Mouse (Mus musculus) midbrain, embryonic 15.5 days (tissue): ENCODE measurements around the gene Plekhg1. TPM values are rescaled to one million over a fixed set of nuclear protein-coding genes. Genes with fewer than 3 reads are reported as not detected.

Experiments used
- ATAC-seq: fragments of 200-750 bp; cut with Nextera tagmentation; replicated peaks from 2 replicates; pipeline ENCODE4 v1.8.0; 2017; ENCODE audit warnings: moderate TSS enrichment
- H3K27ac ChIP-seq: fragments of 300-500 bp; sonication (generic); 2 replicates; pipeline ENCODE4 v1.5.1; 2015; ENCODE audit warnings: mild to moderate bottlenecking, inconsistent platforms
- H3K27me3 ChIP-seq: fragments of 300-500 bp; sonication (generic); replicated peaks from 2 replicates; pipeline ENCODE4 v1.6.1; 2015; ENCODE audit warnings: inconsistent platforms
- H3K36me3 ChIP-seq: fragments of 300-500 bp; sonication (generic); replicated peaks from 2 replicates; pipeline ENCODE4 v1.6.1; 2015; ENCODE audit warnings: inconsistent platforms
- H3K4me1 ChIP-seq: fragments of 300-500 bp; sonication (generic); 2 replicates; pipeline ENCODE4 v1.6.1; 2015; ENCODE audit warnings: inconsistent platforms
- H3K4me2 ChIP-seq: fragments of 300-500 bp; sonication (generic); 2 replicates; pipeline ENCODE4 v1.6.1; 2015; ENCODE audit warnings: inconsistent platforms, mild to moderate bottlenecking, moderate library complexity
- H3K4me3 ChIP-seq: fragments of 300-500 bp; sonication (generic); 2 replicates; pipeline ENCODE4 v1.5.1; 2015; ENCODE audit warnings: mild to moderate bottlenecking, inconsistent platforms
- H3K9ac ChIP-seq: fragments of 300-500 bp; sonication (generic); 2 replicates; pipeline ENCODE4 v1.6.1; 2015; ENCODE audit warnings: mild to moderate bottlenecking, inconsistent platforms
- H3K9me3 ChIP-seq: fragments of 300-500 bp; sonication (generic); 2 replicates; pipeline ENCODE4 v1.6.1; 2016; ENCODE audit warnings: inconsistent platforms
- WGBS: fragments of 180-500 bp; shearing (Covaris S2); methylation state at CpG from one replicate; pipeline ENCODE4 v1.1.7; 2015; ENCODE audit warnings: mixed read lengths; 5-methylcytosine and 5-hydroxymethylcytosine counted together
- polyA plus RNA-seq: library from polyadenylated mRNA; unstranded; fragments of >200 nt; fragmentation: Nextera tagmentation; extraction: Ambion mirVana; gene quantifications from 2 replicates; pipeline ENCODE4 v1.2.1, GENCODE M21; 2015

Plekhg1 gene
- polyA plus RNA-seq, 1 experiment from 2014 or later, result 8.0 TPM

- no peaks in the 10 kb centered on the region for H3K9me3 ChIP-seq
- ATAC-seq, result no peak
- 94% methylated on average over 22 of the region's 22 CpGs for WGBS
- H3K4me1 ChIP-seq, result no peaks in the 10 kb centered on the region
- no peak overlapping the region for H3K4me3 ChIP-seq
- H3K9ac ChIP-seq, result no peak overlapping the region
- no peak overlapping the region for H3K4me2 ChIP-seq
- H3K27me3 ChIP-seq, result no peaks in the 10 kb centered on the region
- no peak overlapping the region for H3K27ac ChIP-seq
- no peaks in the 10 kb centered on the region for H3K36me3 ChIP-seq
Observed at GRCm38 (mm10) chr10:3956471-3956870, 216.3 kb downstream of the Plekhg1 start.

GRCm38 (mm10) chr10:3958591-3958990, 218.4 kb downstream of the Plekhg1 start:
- WGBS, result 81% methylated on average over 5 of the region's 5 CpGs
- Histone ChIP-seq H3K9ac (no peak overlapping the region), H3K9me3 (no peaks in the 10 kb centered on the region), H3K27ac (no peak overlapping the region), H3K4me2 (no peak overlapping the region), H3K27me3 (no peaks in the 10 kb centered on the region), H3K4me3 (no peak overlapping the region), H3K36me3 (no peaks in the 10 kb centered on the region), H3K4me1 (no peaks in the 10 kb centered on the region)
- ATAC-seq, result no peak

- no peak for ATAC-seq
- 77% methylated on average over 3 of the region's 3 CpGs for WGBS
Observed at GRCm38 (mm10) chr10:3969026-3969425, 228.9 kb downstream of the Plekhg1 start.

GRCm38 (mm10) chr10:3972237-3972636, 232.1 kb downstream of the Plekhg1 start:
- no peaks in the 10 kb centered on the region for H3K9me3 ChIP-seq
- WGBS, result 89% methylated on average over 9 of the region's 9 CpGs
- H3K27me3 ChIP-seq, result no peaks in the 10 kb centered on the region
- H3K4me2 ChIP-seq, result peak overlapping the region; percentile 85
- H3K4me3 ChIP-seq, result no peak overlapping the region
- H3K27ac ChIP-seq, result no peak overlapping the region
- no peaks in the 10 kb centered on the region for H3K36me3 ChIP-seq
- H3K9ac ChIP-seq, result no peak overlapping the region
- no peak for ATAC-seq
- no peaks in the 10 kb centered on the region for H3K4me1 ChIP-seq

More at GRCm38 (mm10) chr10:3969026-3969425, 228.9 kb downstream of the Plekhg1 start:
- Histone ChIP-seq H3K9me3 (no peaks in the 10 kb centered on the region), H3K4me1 (no peaks in the 10 kb centered on the region), H3K4me3 (no peak overlapping the region), H3K36me3 (no peaks in the 10 kb centered on the region), H3K27me3 (no peaks in the 10 kb centered on the region), H3K9ac (no peak overlapping the region), H3K4me2 (no peak overlapping the region), H3K27ac (no peak overlapping the region)

- Histone ChIP-seq H3K36me3 (no peaks in the 10 kb centered on the region), H3K27me3 (no peaks in the 10 kb centered on the region), H3K9ac (peak within 1 kb of the TSS; percentile 64), H3K4me1 (no peaks in the 10 kb centered on the region), H3K27ac (peak within 1 kb of the TSS; percentile 81), H3K4me3 (peak within 1 kb of the TSS; percentile 59), H3K9me3 (no peaks in the 10 kb centered on the region), H3K4me2 (peak within 1 kb of the TSS; percentile 85)
- ATAC-seq, result peak; percentile 89
- WGBS, result under 1% methylated on average over 38 of the region's 40 CpGs
Observed at GRCm38 (mm10) chr10:3972981-3973588, 232.9 kb downstream of the Plekhg1 start, which contains the start of gene Mthfd1l. Gene Mthfd1l, plus strand, starts transcription at chr10:3973118.

GRCm38 (mm10) chr10:3973589-3974070, 233.5 kb downstream of the Plekhg1 start:
- Histone ChIP-seq H3K27me3 (no peaks in the 10 kb centered on the region), H3K27ac (peak overlapping the region; percentile 81), H3K36me3 (no peaks in the 10 kb centered on the region), H3K9ac (peak overlapping the region; percentile 64), H3K9me3 (no peaks in the 10 kb centered on the region), H3K4me2 (peak overlapping the region; percentile 85), H3K4me3 (peak overlapping the region; percentile 59), H3K4me1 (no peaks in the 10 kb centered on the region)
- peak; percentile 93 for ATAC-seq
- under 1% methylated on average over 38 of the region's 39 CpGs for WGBS

- no peaks in the 10 kb centered on the region for H3K27me3 ChIP-seq
- ATAC-seq, result no peak
- no peak overlapping the region for H3K27ac ChIP-seq
- no peaks in the 10 kb centered on the region for H3K4me1 ChIP-seq
- H3K4me2 ChIP-seq, result peak overlapping the region; percentile 85
- H3K9ac ChIP-seq, result no peak overlapping the region
- H3K4me3 ChIP-seq, result no peak overlapping the region
- no peaks in the 10 kb centered on the region for H3K36me3 ChIP-seq
- 79% methylated on average over 3 of the region's 3 CpGs for WGBS
- H3K9me3 ChIP-seq, result no peaks in the 10 kb centered on the region
Observed at GRCm38 (mm10) chr10:3974380-3974779, 234.2 kb downstream of the Plekhg1 start.

GRCm38 (mm10) chr10:3975898-3976622, 235.9 kb downstream of the Plekhg1 start:
- ATAC-seq, result no peak
- H3K9me3 ChIP-seq, result no peaks in the 10 kb centered on the region
- whole genome bisulfite sequencing, result 83% methylated on average over 6 of the region's 6 CpGs
- no peak overlapping the region for H3K4me3 ChIP-seq
- no peak overlapping the region for H3K27ac ChIP-seq
- H3K9ac ChIP-seq, result no peak overlapping the region
- no peaks in the 10 kb centered on the region for H3K36me3 ChIP-seq
- no peak overlapping the region for H3K4me2 ChIP-seq
- no peaks in the 10 kb centered on the region for H3K27me3 ChIP-seq
- no peaks in the 10 kb centered on the region for H3K4me1 ChIP-seq

- no peak overlapping the region for H3K27ac ChIP-seq
- no peaks in the 10 kb centered on the region for H3K27me3 ChIP-seq
- WGBS, result 84% methylated on average over 4 of the region's 4 CpGs
- no peaks in the 10 kb centered on the region for H3K4me1 ChIP-seq
- H3K36me3 ChIP-seq, result no peaks in the 10 kb centered on the region
- no peak for ATAC-seq
- no peaks in the 10 kb centered on the region for H3K9me3 ChIP-seq
- H3K4me3 ChIP-seq, result no peak overlapping the region
- no peak overlapping the region for H3K9ac ChIP-seq
- no peak overlapping the region for H3K4me2 ChIP-seq
Observed at GRCm38 (mm10) chr10:3976623-3977010, 236.5 kb downstream of the Plekhg1 start.

- Histone ChIP-seq H3K9ac (no peak overlapping the region), H3K9me3 (no peaks in the 10 kb centered on the region), H3K27me3 (no peaks in the 10 kb centered on the region), H3K4me1 (no peaks in the 10 kb centered on the region), H3K4me3 (no peak overlapping the region), H3K36me3 (no peaks in the 10 kb centered on the region), H3K27ac (no peak overlapping the region), H3K4me2 (no peak overlapping the region)
- 81% methylated on average over 3 of the region's 3 CpGs for WGBS
- ATAC-seq, result no peak
Observed at GRCm38 (mm10) chr10:3978326-3978725, 238.2 kb downstream of the Plekhg1 start.

- ATAC-seq, result peak; percentile 45; the same call in 1 of the 2 replicates
- WGBS, result 89% methylated on average over 5 of the region's 5 CpGs
- H3K27me3 ChIP-seq, result no peaks in the 10 kb centered on the region
- H3K4me2 ChIP-seq, result no peak overlapping the region
- no peaks in the 10 kb centered on the region for H3K4me1 ChIP-seq
- no peak overlapping the region for H3K27ac ChIP-seq
- no peaks in the 10 kb centered on the region for H3K36me3 ChIP-seq
- H3K9ac ChIP-seq, result no peak overlapping the region
- no peak overlapping the region for H3K4me3 ChIP-seq
- H3K9me3 ChIP-seq, result no peaks in the 10 kb centered on the region
Observed at GRCm38 (mm10) chr10:3978792-3979488, 238.8 kb downstream of the Plekhg1 start.

GRCm38 (mm10) chr10:3980231-3980630, 240.1 kb downstream of the Plekhg1 start:
- H3K4me3 ChIP-seq, result no peak overlapping the region
- H3K36me3 ChIP-seq, result 0 out of 2 replicates have a peak, but pooled peaks cover 3% of the 10 kb centered on the region
- WGBS, result 82% methylated on average over 4 of the region's 4 CpGs
- H3K9me3 ChIP-seq, result no peaks in the 10 kb centered on the region
- no peak overlapping the region for H3K4me2 ChIP-seq
- no peaks in the 10 kb centered on the region for H3K4me1 ChIP-seq
- no peaks in the 10 kb centered on the region for H3K27me3 ChIP-seq
- H3K27ac ChIP-seq, result no peak overlapping the region
- H3K9ac ChIP-seq, result no peak overlapping the region
- no peak for ATAC-seq
